Mouse (Mus musculus) kidney, adult 9 months (tissue): ENCODE measurements around the gene Crlf3.
"Not testable (repeated sequence)": the region's sequence is repeated elsewhere in the genome, so short reads cannot be mapped to it uniquely, and the experiment has no call there.

Experiments
- DNase-seq: peaks from one replicate; pipeline ENCODE4 v3.0.0; 2022

The Crlf3 gene

GRCm38 (mm10) chr11:80062159-80062558, 18.6 kb downstream of the Crlf3 start:
- DNase-seq = peak; percentile 44

GRCm38 (mm10) chr11:80056141-80056540, 24.6 kb downstream of the Crlf3 start:
- peak; percentile 56 for DNase-seq

GRCm38 (mm10) chr11:80054659-80055058, 26.1 kb downstream of the Crlf3 start:
- DNase-seq = no peak

GRCm38 (mm10) chr11:80053171-80053570, 27.6 kb downstream of the Crlf3 start:
- peak; percentile 23 for DNase-seq

GRCm38 (mm10) chr11:80052456-80052855, 28.3 kb downstream of the Crlf3 start:
- DNase-seq = no peak

- DNase-seq = no peak
These were observed 30.7 kb downstream of the Crlf3 start for GRCm38 (mm10) chr11:80050088-80050487.

GRCm38 (mm10) chr11:80046856-80047255, 33.9 kb downstream of the Crlf3 start:
- DNase-seq = peak; percentile 28

- DNase-seq = no peak
These were observed 37.4 kb downstream of the Crlf3 start for GRCm38 (mm10) chr11:80043419-80043817.

- DNase-seq = peak; percentile 63
These were observed 38.0 kb downstream of the Crlf3 start for GRCm38 (mm10) chr11:80042615-80043418.

GRCm38 (mm10) chr11:80037495-80037894, 43.3 kb downstream of the Crlf3 start:
- no peak for DNase-seq

GRCm38 (mm10) chr11:80021306-80021705, 59.5 kb downstream of the Crlf3 start:
- no peak for DNase-seq

- no peak for DNase-seq
These were observed 61.0 kb downstream of the Crlf3 start for GRCm38 (mm10) chr11:80019792-80020191.

GRCm38 (mm10) chr11:80016533-80016932, 64.3 kb downstream of the Crlf3 start:
- not testable (repeated sequence) for DNase-seq
